Mouse (Mus musculus) brain, embryonic 14.5 days (tissue): Measurements from ENCODE around the gene Krt79.

Experiments
- CTCF ChIP-seq: fragments of 200-500 bp; IDR thresholded peaks from 2 replicates; pipeline ENCODE4 v1.5.1; 2012; ENCODE audit warnings: inconsistent platforms, mild to moderate bottlenecking, moderate library complexity, borderline replicate concordance; ENCODE audit not compliant: insufficient read depth, insufficient read length; ENCODE audit errors: extremely low read depth
- POLR2A ChIP-seq: fragments of 200-500 bp; IDR thresholded peaks from 2 replicates; pipeline ENCODE4 v1.6.1; 2012; ENCODE audit warnings: mild to moderate bottlenecking, inconsistent platforms, borderline replicate concordance; ENCODE audit not compliant: poor library complexity, insufficient read depth, insufficient read length, severe bottlenecking; ENCODE audit errors: extremely low read depth

DNA sequence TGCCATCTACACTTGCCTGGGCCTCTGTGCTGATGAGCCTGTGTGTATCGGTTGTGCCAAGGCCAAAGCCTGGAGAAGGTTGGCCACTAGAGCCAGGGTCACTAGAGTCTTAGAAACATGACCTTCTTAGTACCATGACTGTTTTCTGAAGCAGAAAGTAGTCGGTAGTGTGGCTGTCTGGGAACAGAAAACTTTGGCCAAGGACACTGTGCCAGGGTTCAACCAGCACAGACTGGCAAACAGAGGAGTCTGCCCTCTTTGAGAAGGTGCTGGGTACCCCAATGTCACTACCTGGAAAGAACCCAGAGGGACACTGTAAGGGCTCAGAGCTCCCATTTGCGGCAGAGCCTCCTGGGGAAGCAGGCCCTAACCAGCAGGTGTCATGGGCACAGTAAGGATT is 36.5 kb upstream of the Krt79 start:
- TF ChIP-seq POLR2A (no peak), CTCF (no peak)
